8 mouse cellular contexts compared by ENCODE assay signal in genomic region chr8:124863163-124863677, GRCm38 (mm10). TPM values are rescaled to one million over a fixed set of nuclear protein-coding genes. Genes with fewer than 3 reads are reported as not detected.
DNase-seq lines count a peak whose midpoint lies in the region; ATAC-seq and TF ChIP-seq lines count a peak whose summit lies in the region.

No protein-coding gene starts in this region.

- no peaks in the 10 kb centered on the region for H3K4me1 ChIP-seq in testis, adult 2 months (ENCODE audit: control insufficient read depth, insufficient read depth, low read length)
- peaks cover 34% of the 10 kb centered on the region for H3K4me1 ChIP-seq in liver, embryonic 11.5 days (replicated peaks; ENCODE audit: control insufficient read depth, insufficient read depth, low read length)
- H3K4me1 ChIP-seq in stomach, postnatal 0 days (replicated peaks; ENCODE audit: control insufficient read depth, insufficient read depth): peaks cover 5% of the 10 kb centered on the region

- TF ChIP-seq CTCF in testis, adult 2 months (IDR thresholded peaks at IDR 0.05; ENCODE audit: control insufficient read depth, insufficient read depth, insufficient replicate concordance, low read depth, low read length): no peak
- TF ChIP-seq CTCF in stomach, postnatal 0 days (IDR thresholded peaks at IDR 0.05; ENCODE audit: low read depth): peak; percentile 36; the same call in 1 of the 2 replicates

- TF ChIP-seq POLR2A in testis, adult 2 months (IDR thresholded peaks at IDR 0.05; ENCODE audit: control insufficient read depth, low read depth, low read length): 0 out of 2 replicates have a peak, but pooled peaks have one; percentile 10

- peak; percentile 67 for ATAC-seq in cerebellum, adult (ENCODE audit: insufficient number of reproducible peaks, low FRiP score, low TSS enrichment)
- ATAC-seq in liver, embryonic 11.5 days (replicated peaks; ENCODE audit: low FRiP score): peak; percentile 46
- ATAC-seq in stomach, postnatal 0 days (ENCODE audit: low FRiP score, low TSS enrichment): no peak

- peak overlapping the region; percentile 89 for H3K9ac ChIP-seq in liver, embryonic 11.5 days (ENCODE audit: low read depth, low read length)
- H3K9ac ChIP-seq in stomach, postnatal 0 days (ENCODE audit: low read length): peak overlapping the region; percentile 98

- H3K27me3 ChIP-seq in testis, adult 2 months (ENCODE audit: control insufficient read depth, insufficient read depth, low read length): no peaks in the 10 kb centered on the region
- H3K27me3 ChIP-seq in liver, embryonic 11.5 days (replicated peaks; ENCODE audit: control insufficient read depth, insufficient read depth, low read length): no peaks in the 10 kb centered on the region
- no peaks in the 10 kb centered on the region for H3K27me3 ChIP-seq in stomach, postnatal 0 days (ENCODE audit: control insufficient read depth, insufficient read depth, low read length)

- H3K4me2 ChIP-seq in liver, embryonic 11.5 days: peak overlapping the region; percentile 87
- peak overlapping the region; percentile 68 for H3K4me2 ChIP-seq in stomach, postnatal 0 days (replicated peaks; ENCODE audit: low read depth)

- H3K36me3 ChIP-seq in testis, adult 2 months (ENCODE audit: control insufficient read depth, insufficient read depth, low read length): no peaks in the 10 kb centered on the region; the same call in 1 of the 2 replicates
- H3K36me3 ChIP-seq in liver, embryonic 11.5 days (ENCODE audit: control insufficient read depth, insufficient read depth, low read length): peaks cover 19% of the 10 kb centered on the region
- peaks cover 1% of the 10 kb centered on the region; the same call in 1 of the 2 replicates for H3K36me3 ChIP-seq in stomach, postnatal 0 days (ENCODE audit: control insufficient read depth, insufficient read depth, low read length)

- H3K27ac ChIP-seq in testis, adult 2 months (ENCODE audit: control insufficient read depth, insufficient read depth, low read depth, low read length): peak overlapping the region; percentile 91
- H3K27ac ChIP-seq in liver, embryonic 11.5 days (ENCODE audit: low read depth, low read length): peak overlapping the region; percentile 86
- H3K27ac ChIP-seq in stomach, postnatal 0 days (replicated peaks): peak overlapping the region; percentile 96

- under 1% methylated on average over 33 of the region's 33 CpGs for WGBS in liver, embryonic 11.5 days
- under 1% methylated on average over 33 of the region's 33 CpGs for WGBS in stomach, postnatal 0 days

- peak overlapping the region; percentile 94 for H3K4me3 ChIP-seq in testis, adult 2 months (ENCODE audit: control insufficient read depth, low read depth, low read length)
- peak overlapping the region; percentile 69 for H3K4me3 ChIP-seq in liver, embryonic 11.5 days (ENCODE audit: low read depth, low read length)
- peak overlapping the region; percentile 94 for H3K4me3 ChIP-seq in stomach, postnatal 0 days (ENCODE audit: low read depth, low read length)

- no peak for TF ChIP-seq EP300 in stomach, postnatal 0 days (optimal IDR thresholded peaks at IDR 0.05)

- H3K9me3 ChIP-seq in liver, embryonic 11.5 days (ENCODE audit: control insufficient read depth, low read length): no peaks in the 10 kb centered on the region
- no peaks in the 10 kb centered on the region for H3K9me3 ChIP-seq in stomach, postnatal 0 days (ENCODE audit: control insufficient read depth, low read length)

- DNase-seq in cerebellum, adult 9-11 months: no peak
- DNase-seq in testis, postnatal 14 days (ENCODE audit: low spot score): no peak
- DNase-seq in liver, embryonic 11.5 days (ENCODE audit: low spot score): no peak
- DNase-seq in stomach, postnatal 0 days (ENCODE audit: low spot score): no peak
- DNase-seq in gastrocnemius, adult 8-10 months (ENCODE audit: low spot score in 2 of 2): no peak
- DNase-seq in urinary bladder, postnatal 14 days (ENCODE audit: low spot score): no peak

RNA-seq across cellular contexts. Expression of gene 2810004N23Rik, which starts 0.3 kb away (rescaled TPM):
- 7.6 and 9.5 TPM in 2 replicates for polyA plus RNA-seq in testis, adult 2 months (2012; rRNA removed)
- polyA plus RNA-seq in liver, embryonic 11.5 days (2014; fragmentation: Nextera tagmentation; extraction: Ambion mirVana): 65.7 and 71.5 TPM in 2 replicates
- 20.2 and 21.3 TPM in 2 replicates for polyA plus RNA-seq in stomach, postnatal 0 days (2015; fragmentation: Nextera tagmentation; extraction: Ambion mirVana)
- 10 to 100 TPM; 31.8 to 34.8 (median 33.5) TPM for total RNA-seq in gastrocnemius, adult 8-10 months (2022)

RNA-seq across cellular contexts. Expression of gene Gnpat, which starts 0.4 kb away (rescaled TPM):
- polyA plus RNA-seq in testis, adult 2 months (2012; rRNA removed): 256 and 262 TPM in 2 replicates
- polyA plus RNA-seq in liver, embryonic 11.5 days (2014; fragmentation: Nextera tagmentation; extraction: Ambion mirVana): 107 and 109 TPM in 2 replicates
- polyA plus RNA-seq in stomach, postnatal 0 days (2015; fragmentation: Nextera tagmentation; extraction: Ambion mirVana): 41.1 and 41.4 TPM in 2 replicates
- total RNA-seq in gastrocnemius, adult 8-10 months (2022): 100 to 1,000 TPM; 145 to 180 (median 156) TPM

RNA-seq across cellular contexts. Expression of gene Exoc8, which starts 34.3 kb away (rescaled TPM):
- 13.1 and 13.8 TPM in 2 replicates for polyA plus RNA-seq in testis, adult 2 months (2012; rRNA removed)
- polyA plus RNA-seq in liver, embryonic 11.5 days (2014; fragmentation: Nextera tagmentation; extraction: Ambion mirVana): 9.1 and 9.7 TPM in 2 replicates
- 4.9 and 5.9 TPM in 2 replicates for polyA plus RNA-seq in stomach, postnatal 0 days (2015; fragmentation: Nextera tagmentation; extraction: Ambion mirVana)
- total RNA-seq in gastrocnemius, adult 8-10 months (2022): 1 to 10 TPM; 7.8 to 8.1 (median 7.9) TPM

RNA-seq across cellular contexts. Expression of gene Sprtn, which starts 34.5 kb away (rescaled TPM):
- 119 and 129 TPM in 2 replicates for polyA plus RNA-seq in testis, adult 2 months (2012; rRNA removed)
- 11.5 and 13.2 TPM in 2 replicates for polyA plus RNA-seq in liver, embryonic 11.5 days (2014; fragmentation: Nextera tagmentation; extraction: Ambion mirVana)
- polyA plus RNA-seq in stomach, postnatal 0 days (2015; fragmentation: Nextera tagmentation; extraction: Ambion mirVana): 4.9 and 5.0 TPM in 2 replicates
- 1 to 10 TPM; 6.1 to 7.3 (median 6.5) TPM for total RNA-seq in gastrocnemius, adult 8-10 months (2022)
